Mouse (Mus musculus) cortical plate, adult 2 months (tissue): ENCODE data around the gene Coq9.
A peak's percentile ranks its signal among the peaks of the same experiment; 100 is the strongest.

Experiments used
- CTCF ChIP-seq: fragments of 200-500 bp; IDR thresholded peaks from 2 replicates; pipeline ENCODE4 v1.5.1; 2011; ENCODE audit warnings: mild to moderate bottlenecking, control low read depth, low read length; ENCODE audit not compliant: insufficient read depth; ENCODE audit errors: extremely low read depth
- POLR2A ChIP-seq: fragments of 200-500 bp; IDR thresholded peaks from 2 replicates; pipeline ENCODE4 v1.6.1; 2011; ENCODE audit warnings: mild to moderate bottlenecking, low read length, control low read depth; ENCODE audit not compliant: insufficient read depth; ENCODE audit errors: extremely low read depth

DNA sequence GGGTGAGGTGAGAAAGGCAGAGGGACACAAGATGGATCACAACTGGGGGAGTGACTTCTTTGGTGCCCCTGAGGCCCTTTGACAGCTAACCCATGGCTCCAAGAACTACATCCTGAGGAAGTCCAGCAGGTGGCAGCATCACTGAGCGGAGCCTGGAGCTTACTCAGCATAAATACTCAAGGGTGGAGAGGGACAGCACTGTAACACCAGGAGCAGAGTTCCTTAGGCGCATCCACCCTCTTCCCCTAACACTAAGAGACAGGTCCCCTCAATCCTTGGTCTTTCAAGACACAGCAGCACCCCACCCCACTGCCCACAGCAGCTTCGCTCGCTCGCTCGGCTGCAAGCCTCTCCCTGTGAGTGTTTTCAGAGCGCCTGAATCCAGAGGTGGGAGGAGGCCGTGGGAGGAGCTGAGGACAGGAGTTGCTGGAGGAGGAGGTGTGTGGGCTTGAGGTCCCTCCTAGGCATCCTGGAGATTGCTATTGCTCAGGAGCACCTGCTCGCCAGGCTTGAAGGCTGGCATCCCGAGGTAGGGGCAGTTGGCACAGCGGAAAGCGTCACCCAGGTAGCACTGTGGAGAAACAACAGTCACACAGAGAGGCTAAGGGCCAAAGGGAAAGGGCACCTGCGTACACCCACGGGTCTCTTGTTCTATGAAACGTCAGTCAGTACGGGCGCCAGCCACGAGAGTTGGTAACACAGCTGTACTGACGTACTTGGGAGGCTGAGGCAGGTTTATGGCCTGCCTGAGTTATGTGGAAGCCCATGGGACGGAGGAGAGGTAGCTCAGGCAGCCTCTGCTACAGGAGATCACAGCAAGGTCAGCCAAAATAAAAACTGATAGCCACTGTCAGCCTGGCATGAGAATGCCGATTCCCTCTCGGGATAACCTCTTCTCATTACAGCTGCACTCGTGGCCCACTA, 15.2 kb upstream of the Coq9 start:
- TF ChIP-seq POLR2A (no peak), CTCF (peak; percentile 75)
